Mouse (Mus musculus): ENCODE data around the gene Cd93.

The Cd93 gene

DNA sequence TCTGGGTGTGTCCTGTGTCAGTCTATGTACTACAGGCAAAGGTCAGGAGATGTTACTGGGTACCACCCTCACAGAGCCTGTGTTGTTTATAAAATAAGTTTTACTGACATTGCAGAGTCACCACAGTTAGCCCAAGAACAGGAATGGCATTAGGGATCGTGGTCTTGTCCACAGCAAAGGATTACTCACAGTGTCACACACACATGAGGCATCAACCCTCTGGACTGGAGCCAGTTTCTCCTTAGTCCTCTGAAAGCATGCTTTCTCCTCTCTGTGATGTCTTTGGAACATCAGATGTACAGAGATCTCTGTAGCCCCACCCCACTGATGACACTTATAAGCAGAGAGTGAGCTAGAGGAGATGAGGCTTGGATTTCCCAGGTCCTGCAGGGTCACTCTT is 41.1 kb downstream of the Cd93 start:
- DNase-seq (ENCODE audit: low spot score), result no peak

DNA sequence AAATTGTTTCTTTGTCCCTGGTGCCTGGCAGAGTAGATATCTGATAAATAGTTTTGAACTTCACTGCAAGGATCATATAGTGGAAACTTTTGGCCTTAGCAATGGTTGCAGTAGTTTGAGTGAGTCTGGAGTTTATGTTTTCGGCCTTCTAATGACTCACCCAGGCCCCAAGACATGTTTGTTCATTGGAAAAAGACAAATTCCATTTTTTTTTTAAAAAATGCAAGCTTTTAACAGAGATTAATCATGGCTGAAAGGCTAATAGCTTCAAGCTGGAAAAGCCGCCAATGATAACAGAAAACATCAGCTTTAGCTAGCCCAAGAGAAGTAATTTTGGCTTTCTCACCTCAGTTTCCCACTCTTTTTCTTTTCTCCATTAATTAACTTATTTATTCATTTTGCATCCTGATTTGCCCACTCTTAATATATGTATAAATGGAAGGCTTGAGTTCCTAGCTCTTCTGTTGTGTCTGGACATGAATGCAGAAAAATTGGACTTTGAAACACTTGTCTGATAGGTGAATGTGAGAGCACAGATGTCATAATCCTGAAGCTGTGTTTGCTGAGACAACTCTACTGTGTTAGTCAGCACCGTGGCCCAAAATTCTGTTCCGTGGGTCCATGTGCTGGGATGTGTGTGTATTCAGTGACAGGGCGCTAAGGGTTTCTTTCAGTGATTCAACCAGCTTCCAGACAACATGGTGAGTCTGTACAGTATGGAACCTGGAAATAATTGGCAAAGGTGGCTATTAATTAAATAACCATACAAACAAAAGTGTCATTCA is 44.3 kb downstream of the Cd93 start:
- DNase-seq (ENCODE audit: low spot score), result no peak

DNA sequence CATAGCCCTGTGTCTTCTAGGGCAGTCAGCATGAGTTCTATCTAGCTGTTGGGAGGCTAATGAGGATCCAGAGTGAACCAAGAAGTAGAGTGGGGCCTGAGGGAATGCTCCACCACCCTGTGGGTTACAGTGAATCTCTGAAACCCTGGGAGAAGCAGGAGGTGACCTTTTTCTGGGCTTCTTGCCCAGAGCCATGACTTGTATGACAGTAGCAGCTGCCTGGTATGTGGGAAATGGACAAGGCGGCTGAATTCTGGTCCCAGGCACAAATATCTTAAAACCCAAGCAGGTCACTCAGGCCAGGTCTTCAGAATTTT is 45.6 kb downstream of the Cd93 start:
- no peak for DNase-seq (ENCODE audit: low spot score)

DNA sequence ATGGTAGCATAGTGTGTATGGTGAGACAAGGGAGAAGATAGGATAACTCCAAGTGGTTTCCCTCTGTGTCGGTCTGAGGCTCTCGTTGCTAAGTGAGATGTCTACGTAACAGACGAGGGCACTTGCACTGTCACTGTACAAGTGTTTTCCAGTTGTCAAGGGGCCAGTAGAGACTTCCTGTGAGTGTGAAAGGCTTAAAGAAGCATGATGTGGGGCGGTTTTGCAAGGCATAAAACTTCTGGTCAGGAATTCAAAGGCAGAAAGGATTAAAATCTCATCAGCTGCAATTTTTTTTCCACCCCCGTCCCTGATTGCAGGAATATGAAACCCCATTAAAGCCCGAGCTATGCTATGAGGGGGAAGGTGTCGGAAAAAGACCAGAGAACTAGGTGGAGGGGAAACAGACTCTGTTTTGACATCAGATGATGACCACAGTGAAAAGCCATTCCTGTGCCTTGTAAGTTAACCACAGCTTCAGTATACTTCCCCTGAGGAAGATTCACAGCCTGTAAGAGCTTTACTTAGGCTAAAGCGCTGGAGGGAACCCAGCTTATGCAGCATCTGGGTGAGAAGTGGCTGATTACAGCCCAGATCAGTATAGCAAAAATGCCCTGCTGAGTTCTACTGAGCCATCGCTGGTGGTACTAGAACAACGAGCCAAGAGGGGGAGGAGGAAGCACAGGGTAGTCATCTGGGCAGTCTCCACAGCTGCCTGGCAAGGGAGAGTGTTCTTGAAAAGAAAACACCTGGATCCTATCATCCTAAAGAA is 46.2 kb downstream of the Cd93 start:
- DNase-seq (ENCODE audit: low spot score), result no peak

DNA sequence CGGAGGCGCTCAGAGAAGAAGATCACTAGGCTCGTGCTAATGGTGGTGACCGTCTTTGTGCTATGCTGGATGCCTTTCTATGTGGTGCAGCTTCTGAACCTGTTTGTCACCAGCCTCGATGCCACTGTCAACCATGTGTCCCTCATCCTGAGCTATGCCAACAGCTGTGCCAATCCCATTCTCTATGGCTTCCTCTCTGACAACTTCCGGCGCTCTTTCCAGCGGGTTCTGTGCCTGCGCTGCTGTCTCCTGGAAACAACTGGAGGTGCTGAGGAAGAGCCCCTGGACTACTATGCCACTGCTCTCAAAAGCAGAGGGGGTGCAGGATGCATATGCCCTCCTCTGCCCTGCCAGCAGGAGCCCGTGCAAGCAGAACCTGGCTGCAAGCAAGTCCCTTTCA is 47.2 kb downstream of the Cd93 start:
- DNase-seq (ENCODE audit: low spot score), result no peak

DNA sequence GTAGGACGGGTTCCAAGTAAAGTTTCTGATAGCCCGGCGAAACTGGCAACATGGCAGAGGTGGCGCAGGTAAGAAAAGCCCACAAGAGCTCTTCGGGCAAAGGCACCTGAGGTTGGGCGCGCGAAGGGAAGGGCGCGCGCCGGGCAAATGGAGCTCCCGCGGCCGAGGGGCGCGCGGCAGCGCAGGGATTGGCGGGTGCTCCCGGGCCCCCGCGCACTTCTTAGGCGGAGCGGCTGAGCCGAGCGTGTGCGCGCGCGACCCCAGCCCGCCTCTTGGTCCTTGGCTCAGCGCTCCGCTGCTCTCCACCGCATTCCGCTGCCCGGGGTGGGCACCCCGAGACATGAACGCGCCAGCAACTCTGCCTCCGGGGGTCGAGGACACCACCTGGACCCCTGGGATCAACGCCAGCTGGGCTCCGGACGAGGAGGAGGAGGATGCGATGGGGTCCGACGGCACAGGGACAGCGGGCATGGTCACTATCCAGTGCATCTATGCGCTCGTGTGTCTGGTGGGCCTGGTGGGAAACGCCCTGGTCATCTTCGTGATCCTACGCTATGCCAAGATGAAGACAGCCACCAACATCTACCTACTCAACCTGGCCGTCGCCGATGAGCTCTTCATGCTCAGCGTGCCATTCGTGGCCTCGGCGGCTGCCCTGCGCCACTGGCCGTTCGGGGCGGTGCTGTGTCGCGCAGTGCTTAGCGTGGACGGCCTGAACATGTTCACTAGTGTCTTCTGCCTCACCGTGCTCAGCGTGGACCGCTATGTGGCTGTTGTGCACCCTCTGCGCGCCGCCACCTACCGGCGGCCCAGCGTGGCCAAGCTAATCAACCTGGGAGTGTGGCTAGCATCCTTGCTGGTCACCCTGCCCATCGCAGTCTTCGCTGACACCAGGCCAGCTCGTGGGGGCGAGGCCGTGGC is 48.0 kb downstream of the Cd93 start, which contains the start of gene Sstr4:
Sstr4 (plus strand) TSS at position 214 of the 921 bp plus-strand sequence.
- peak; percentile 66 for DNase-seq (ENCODE audit: low spot score)

DNA sequence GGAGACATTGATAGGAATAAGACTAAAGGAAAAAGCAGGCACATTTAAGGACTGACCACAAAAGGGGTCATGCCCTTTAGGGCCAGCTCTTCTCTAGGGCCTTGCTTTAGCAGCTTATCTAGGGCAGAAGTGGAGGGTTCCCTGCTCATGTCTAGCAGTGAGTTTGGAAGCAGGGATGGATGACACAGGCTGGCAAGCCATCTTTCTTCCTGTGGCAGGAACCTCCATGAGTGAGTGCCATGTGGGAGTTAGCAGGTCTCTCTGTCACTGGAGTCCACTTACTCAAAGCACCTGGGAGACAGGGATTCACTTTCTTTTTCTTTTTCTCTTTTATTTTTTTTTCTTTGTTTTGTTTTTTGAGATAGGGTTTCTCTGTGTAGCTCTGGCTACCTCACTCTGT is 49.5 kb downstream of the Cd93 start:
- no peak for DNase-seq (ENCODE audit: low spot score)

DNA sequence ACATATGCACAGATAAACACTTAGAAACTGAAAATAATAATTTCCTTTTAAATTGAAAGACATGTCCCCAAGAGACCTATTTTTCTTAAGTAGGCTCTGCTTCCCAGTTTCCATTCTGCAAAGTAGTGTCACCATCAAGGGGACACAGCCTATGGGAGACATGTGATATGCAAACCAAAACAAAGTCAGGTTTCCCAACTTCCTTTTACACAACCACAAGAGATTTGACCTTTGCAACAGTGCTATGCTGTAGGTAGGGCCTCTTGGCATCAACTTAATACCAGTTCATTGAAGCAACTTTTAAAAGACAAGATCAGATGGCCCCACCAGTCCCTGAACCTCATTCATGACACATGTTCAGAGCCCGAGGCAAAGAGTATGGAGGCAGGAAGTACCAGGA is 50.2 kb downstream of the Cd93 start:
- DNase-seq (ENCODE audit: low spot score), result no peak

DNA sequence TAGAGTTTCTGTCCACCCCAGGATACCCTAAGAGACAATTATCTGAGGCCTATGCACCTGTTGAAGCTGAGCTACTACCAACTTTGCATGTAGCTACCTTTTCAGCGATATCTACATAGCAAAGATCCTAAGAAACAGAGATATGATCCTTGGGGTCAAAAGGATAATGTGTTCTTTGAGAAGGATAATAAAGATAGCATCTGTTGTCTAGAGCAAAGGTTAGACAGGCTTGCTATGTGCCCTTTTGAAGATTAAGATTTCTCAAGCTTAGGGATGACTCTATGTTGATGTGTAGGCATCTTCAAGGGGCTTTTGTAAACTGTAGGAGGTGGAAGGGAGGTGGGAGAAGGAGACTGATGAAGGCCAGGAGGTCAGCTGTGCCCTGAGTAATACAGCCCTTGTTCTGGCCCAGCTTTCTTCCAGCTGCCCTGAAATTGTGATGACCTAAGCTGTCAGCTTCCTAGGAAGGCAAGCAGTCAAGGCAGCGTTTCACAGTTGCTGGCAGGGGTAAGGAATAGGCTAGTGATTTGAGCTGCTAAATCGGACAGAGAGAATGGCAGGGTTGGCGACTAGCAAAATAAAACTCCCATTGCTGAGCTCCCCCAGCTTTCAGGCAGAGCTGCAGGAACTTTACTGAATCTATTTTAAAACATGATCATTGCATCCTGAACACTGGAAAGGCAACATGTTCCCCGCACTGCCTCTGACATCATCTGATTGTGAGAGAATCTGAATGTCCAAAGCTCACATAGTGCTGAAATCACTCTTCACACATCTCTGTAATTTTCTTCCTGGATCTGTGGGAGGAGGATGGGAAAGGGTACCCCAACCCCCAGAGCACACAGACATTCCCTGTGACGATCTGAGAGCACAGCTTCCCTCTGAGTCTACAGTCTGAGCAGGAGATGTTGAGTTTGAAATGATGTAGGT is 55.4 kb downstream of the Cd93 start:
- DNase-seq (ENCODE audit: low spot score), result no peak

DNA sequence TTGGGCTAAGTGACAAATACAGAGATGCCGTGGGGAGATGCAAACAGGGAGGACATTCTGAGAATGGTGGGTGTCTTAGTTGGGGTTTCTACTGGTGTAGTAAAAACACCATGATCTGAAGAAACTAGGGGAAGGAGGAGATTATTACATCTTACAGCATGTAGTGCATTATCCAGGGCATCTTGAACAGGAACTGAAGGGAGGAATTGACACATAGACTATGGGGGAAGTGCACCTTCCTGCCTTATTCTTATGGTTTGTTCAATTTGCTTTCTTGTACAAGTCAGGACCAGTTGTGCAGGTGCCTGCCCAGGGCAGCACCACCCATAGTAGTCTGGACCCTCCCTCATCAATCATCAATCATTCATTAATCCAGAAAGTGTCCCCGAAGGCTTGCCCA is 56.4 kb downstream of the Cd93 start:
- no peak for DNase-seq (ENCODE audit: low spot score)
